Mouse (Mus musculus) left cerebral cortex, adult 9 months (tissue): Measurements from ENCODE around the gene Dnmt3c.
"Not testable (repeated sequence)": the region's sequence is repeated elsewhere in the genome, so short reads cannot be mapped to it uniquely, and the experiment has no call there.

Experiments used
- DNase-seq, 2 experiments: peaks; one replicate each; pipeline ENCODE4 v3.0.0; 2022; ENCODE audit warnings: low spot score in 2 of 2

Gene Dnmt3c

DNA sequence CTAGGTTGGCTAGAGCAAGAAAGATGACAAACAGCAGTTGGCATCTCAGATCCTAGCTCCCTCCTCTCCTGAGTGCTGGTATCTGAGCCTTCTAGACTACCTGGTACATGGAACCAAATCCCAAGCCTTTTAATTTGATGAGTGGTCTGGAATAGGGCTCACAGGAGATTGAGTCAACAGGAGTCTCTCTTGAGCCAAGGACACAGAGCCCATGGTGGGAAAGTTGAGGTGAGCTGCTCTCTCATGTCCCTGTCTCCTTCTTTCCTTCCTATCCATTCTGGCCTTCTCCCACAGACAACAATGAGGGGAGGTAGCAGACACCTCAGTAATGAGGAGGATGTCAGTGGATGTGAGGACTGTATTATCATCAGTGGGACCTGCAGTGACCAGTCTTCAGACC, at the start of gene Dnmt3c:
TSS of gene Dnmt3c (plus strand) at position 301 of the 400 bp plus-strand sequence.
- no peak for DNase-seq

- DNase-seq = no peak
These were observed 47.6 kb upstream of the Dnmt3c start for GRCm38 (mm10) chr2:153648773-153649297.

GRCm38 (mm10) chr2:153649298-153650013, 47.0 kb upstream of the Dnmt3c start, which contains the start of gene Dnmt3b:
TSS of gene Dnmt3b (plus strand) at chr2:153649450.
- peak in 1 of 2 experiments; percentile 15 for DNase-seq

DNA sequence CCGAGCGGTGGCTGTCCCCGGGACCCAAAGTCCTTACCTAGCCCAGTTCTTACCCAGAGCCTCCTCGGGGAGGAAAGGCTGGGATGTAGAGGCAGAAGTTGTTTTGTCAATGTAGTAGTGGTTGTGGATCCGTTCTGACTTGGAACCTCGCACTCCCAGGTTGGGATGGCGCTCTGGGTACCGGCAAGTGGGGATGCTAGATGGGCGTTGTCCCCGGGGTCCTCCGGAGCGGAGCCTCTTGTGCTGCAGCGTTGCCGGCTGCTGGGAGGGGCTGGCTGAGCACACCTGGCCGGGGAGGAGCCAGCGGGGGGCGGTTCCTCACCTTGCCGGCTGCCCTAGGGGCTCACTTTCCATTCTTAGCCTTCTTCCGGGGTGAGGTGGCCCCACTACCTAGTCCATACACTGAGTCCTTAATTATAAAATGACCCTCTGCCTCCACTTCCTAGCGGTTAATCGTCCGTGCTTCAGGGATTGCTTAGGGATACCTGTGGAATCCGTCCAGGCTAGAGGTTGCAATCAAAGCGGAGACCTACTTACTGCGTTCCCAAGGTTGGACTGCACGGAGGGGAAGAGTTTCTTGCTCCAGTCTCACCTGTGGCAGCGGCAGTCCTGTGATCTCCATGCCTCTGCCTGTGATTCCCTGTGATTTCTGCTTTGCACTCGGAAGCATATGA, 46.3 kb upstream of the Dnmt3c start:
- no peak for DNase-seq

DNA sequence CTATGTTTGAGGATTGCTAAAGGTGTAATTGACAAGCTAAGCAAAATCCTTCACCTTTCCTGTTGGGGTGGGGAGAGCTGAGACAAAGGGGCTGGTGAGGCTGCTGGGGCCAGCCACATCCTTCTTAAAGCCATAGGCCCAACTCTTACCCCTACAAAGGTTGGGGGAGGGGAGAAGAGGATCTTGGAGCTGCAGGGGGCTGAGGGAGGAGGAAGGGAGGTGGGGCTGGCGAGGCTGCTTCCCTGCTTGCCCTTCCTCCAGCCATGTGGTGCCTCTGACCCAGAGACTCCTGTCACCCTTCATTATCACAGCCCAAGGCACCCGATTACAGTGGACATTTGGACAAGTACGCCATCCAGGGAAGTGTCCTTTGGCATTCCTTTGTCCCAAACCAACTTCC, 44.8 kb upstream of the Dnmt3c start:
- no peak for DNase-seq

DNA sequence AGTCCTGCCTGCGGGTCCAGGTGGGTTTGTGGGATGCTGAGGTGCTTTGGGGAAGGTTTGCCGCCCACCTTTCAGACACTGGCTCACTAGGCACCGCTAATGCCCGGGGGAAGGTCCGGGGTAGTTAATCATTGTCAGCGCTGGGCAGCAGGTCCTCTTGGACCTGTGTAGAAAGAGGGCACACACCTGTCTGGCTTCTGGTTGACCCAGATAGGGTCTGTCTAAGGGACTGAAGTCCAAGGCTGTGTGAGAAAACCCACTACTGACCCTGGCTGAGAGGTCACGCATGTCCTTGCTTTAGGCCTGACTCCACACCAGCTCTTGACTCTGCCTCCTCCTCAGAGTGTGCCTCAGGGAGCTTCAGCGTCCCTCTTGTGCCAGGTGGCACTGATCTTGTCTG, 38.8 kb upstream of the Dnmt3c start:
- DNase-seq = not testable (repeated sequence)

DNA sequence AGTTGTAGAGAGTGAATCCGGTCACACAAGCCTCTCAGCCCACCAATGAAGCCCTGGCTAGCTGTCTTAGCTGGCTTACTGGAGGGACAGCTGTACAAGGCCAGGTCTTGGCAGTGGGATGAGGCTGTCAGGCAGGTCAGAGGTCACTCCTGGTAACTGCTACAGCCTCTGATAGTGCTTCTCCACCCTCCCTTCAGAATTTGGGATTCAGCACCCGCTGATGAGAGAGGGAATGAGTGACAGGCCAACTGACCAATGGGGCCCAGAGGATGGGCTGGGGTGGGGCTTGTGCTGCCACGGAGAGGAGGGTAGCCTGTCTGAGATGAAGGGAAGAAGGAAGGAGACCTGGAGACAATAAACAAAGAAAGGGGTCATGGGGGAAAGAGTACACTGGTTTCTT, 35.8 kb upstream of the Dnmt3c start:
- no peak for DNase-seq

DNA sequence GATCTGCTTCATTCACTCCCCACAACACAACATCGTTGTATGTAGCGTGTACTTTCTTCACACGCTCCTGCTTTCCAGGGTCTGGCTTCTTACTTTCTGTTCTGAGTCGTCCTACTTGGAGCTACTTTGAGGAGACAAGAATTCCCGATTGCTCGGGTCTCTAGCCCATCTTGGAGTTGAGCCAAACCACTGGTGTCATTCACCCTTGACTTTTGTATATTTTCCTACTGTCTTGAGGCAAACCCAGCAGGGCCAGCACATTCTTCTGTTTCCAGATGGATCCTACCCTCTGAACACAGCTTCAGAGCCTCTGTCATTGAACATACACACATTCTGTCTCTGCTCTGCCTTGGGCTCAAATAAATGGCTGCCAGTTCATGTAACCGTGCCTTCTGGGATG, 31.1 kb upstream of the Dnmt3c start:
- DNase-seq = no peak

GRCm38 (mm10) chr2:153668754-153669376, 27.6 kb upstream of the Dnmt3c start:
- DNase-seq = peak; percentile 19 to 51

- DNase-seq = no peak
These were observed 26.3 kb upstream of the Dnmt3c start for GRCm38 (mm10) chr2:153670111-153670510.

GRCm38 (mm10) chr2:153672619-153673018, 23.8 kb upstream of the Dnmt3c start:
- DNase-seq = no peak

- not testable (repeated sequence) for DNase-seq
These were observed 21.1 kb upstream of the Dnmt3c start for GRCm38 (mm10) chr2:153675364-153675763.

DNA sequence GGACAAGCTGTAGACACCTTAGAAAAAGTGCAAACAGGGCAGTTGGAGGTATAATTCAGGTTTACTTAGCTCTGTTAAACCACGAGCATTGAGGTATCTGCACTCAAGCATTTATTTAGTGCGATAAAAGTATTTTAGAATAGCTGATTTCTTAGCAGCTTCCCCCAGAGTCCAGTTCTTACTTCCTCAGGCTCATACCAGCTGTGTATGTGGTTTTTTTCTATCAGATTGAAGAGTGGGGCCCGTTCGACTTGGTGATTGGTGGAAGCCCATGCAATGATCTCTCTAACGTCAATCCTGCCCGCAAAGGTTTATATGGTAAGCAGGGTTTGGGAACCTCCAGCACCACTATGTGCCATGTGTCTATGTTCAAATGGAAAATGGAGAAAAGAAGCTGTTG, 19.5 kb upstream of the Dnmt3c start:
- no peak for DNase-seq

DNA sequence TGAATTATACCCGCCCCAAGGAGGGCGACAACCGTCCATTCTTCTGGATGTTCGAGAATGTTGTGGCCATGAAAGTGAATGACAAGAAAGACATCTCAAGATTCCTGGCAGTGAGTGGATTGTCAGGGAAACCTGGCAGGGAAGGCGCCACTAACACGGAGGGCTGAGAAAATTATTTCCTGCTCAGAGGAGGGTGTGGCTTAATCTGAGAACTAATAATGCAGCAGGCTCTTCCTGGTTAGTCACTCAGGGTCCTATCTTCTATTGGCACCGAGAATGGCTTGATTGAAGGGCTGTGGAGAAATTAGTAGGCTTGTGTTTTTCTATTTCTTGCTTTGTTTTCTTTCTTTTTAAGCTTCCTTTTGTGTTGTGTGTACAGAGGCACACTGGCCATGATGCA, 18.9 kb upstream of the Dnmt3c start:
- DNase-seq = no peak

- peak in 1 of 2 experiments; percentile 42 for DNase-seq
These were observed 16.5 kb upstream of the Dnmt3c start for GRCm38 (mm10) chr2:153679959-153680358.

DNA sequence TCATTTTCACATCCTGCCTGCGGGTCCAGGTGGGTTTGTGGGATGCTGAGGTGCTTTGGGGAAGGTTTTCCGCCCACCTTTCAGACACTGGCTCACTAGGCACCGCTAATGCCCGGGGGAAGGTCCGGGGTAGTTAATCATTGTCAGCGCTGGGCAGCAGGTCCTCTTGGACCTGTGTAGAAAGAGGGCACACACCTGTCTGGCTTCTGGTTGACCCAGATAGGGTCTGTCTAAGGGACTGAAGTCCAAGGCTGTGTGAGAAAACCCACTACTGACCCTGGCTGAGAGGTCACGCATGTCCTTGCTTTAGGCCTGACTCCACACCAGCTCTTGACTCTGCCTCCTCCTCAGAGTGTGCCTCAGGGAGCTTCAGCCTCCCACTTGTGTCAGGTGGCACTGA, 3.0 kb upstream of the Dnmt3c start:
- not testable (repeated sequence) for DNase-seq

DNA sequence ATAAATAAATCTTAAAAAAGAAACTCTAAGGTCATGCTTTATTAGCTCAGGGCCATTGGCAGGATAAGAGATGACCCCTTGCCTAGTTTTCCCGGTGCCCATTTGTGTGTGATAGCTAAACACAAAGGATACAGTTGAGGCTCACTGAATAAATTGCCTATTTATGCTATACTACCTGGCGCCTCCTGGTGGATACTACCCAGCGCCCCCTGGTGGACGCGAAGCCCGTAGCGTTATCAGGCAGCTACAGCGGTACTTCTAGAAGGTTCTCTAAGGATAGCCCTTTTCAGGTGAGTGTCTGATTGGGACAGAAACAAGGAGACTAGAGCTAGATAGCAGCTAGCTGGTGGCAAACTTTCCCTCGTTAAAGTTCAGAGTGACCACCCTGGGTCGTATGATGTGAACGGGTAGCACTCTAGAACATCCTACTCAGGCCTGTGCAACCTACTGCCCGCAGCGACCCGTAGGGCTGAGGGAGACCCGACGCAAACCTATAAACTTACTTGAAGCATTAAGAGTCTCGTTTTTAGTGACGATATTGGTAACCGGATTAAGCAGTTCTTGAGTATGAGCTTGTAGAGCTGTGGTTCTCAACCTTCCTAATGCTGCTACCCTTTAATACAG, 1.9 kb upstream of the Dnmt3c start:
- peak in 1 of 2 experiments; percentile 15 for DNase-seq

- no peak for DNase-seq
These were observed 6.9 kb downstream of the Dnmt3c start for GRCm38 (mm10) chr2:153703389-153703788.

DNA sequence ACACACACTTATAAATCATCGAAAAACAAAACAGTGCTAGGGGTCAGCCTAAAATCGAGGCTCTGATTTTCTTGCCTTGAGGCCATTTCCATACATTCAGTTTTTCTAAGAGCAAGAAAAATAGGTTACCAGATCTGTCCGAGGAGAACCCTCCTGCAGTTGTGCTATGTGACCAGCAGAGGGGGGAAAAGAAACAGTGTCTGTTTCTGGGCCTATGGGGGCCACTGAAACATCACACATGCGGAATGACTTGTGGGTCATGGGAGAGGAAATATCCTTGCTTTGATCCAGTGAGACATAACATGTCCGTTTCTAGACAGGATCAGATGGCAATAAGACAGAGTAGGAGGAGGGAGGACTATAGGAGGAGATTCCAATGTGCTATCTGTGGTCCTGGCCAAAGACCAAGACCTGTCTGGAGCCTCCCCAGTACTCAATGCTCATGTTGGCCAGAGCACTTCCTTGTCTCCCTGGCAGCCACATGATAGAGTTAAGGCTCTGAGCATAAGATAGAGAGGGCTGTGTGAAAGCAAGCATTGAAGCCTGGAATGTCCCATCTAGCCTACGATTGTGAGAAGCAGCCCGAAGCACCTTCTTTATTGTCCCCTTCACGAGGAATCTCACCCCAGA, 14.4 kb downstream of the Dnmt3c start:
- no peak for DNase-seq

DNA sequence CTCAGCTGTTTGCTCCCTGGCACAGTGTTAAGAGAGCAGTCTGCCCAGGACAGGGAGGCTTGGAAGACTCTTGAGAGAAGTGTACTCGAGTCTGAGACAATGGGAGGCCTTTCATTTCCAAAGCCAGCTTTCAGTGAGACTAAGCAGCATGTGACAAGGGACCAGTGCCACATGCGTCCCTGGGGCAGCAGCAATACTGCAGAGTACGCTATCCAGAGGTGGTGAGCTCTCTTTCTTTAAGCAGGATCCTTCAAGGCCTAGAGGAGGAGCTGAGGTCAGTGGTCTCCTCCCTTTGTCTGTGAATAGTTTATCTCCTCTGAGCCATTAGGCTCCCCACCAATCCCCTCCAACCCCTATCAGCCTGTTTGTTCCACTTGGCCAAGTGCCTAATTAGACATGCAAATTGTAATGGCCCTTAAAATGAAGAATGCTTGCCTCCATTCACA, 16.2 kb downstream of the Dnmt3c start:
- peak; percentile 6 to 12 for DNase-seq

DNA sequence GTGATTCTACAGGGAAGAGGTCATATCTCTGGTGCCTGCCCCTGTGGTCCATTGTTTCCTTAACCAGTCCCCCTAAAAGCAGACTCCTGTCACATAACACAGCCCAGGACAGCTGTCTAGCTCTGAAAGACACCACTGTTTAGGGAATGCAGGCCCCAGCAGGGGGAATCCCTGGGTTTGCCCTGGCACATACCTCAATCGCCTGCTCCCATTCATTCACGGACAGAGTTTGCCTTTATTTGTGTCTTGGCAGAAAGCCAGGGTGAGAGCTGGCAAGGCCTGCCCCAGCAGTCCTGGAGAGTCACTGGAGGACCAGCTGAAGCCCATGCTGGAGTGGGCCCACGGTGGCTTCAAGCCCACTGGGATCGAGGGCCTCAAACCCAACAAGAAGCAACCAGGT, 16.8 kb downstream of the Dnmt3c start:
- peak; percentile 48 to 69 for DNase-seq
